Mouse (Mus musculus): Measurements from ENCODE around the gene Brpf3. TPM values are rescaled to one million over a fixed set of nuclear protein-coding genes. Genes with fewer than 3 reads are reported as not detected.

Brpf3 gene
- polyA plus RNA-seq, 1 experiment from 2014 or later: 6.0 TPM

GRCm38 (mm10) chr17:28879931-28880391 is 79.1 kb downstream of the Brpf3 start:
- Histone ChIP-seq H3K9ac (replicated peaks; ENCODE audit: low read depth) (no peak overlapping the region), H3K4me1 (ENCODE audit: insufficient read depth, low read depth, low read length) (no peaks in the 10 kb centered on the region; the same call in 1 of the 2 replicates), H3K36me3 (ENCODE audit: insufficient read depth, low read length) (no peaks in the 10 kb centered on the region), H3K4me3 (ENCODE audit: low read depth, low read length) (no peak overlapping the region), H3K27ac (ENCODE audit: low read length) (no peak overlapping the region), H3K4me2 (replicated peaks; ENCODE audit: low read depth, low read length) (no peak overlapping the region), H3K9me3 (ENCODE audit: low read length) (no peaks in the 10 kb centered on the region), H3K27me3 (replicated peaks; ENCODE audit: insufficient read depth, low read length) (no peaks in the 10 kb centered on the region)
- peak; percentile 30; the same call in 1 of the 2 replicates for ATAC-seq
- WGBS: 6% methylated on average over 18 of the region's 18 CpGs
- peak; percentile 72 for DNase-seq (ENCODE audit: low spot score)
- TF ChIP-seq CTCF (IDR thresholded peaks at IDR 0.05): peak; percentile 94
- no peak for TF ChIP-seq EP300 (IDR thresholded peaks at IDR 0.05)

- no peaks in the 10 kb centered on the region for H3K27me3 ChIP-seq (replicated peaks; ENCODE audit: insufficient read depth, low read length)
- H3K9me3 ChIP-seq (ENCODE audit: low read length): no peaks in the 10 kb centered on the region
- TF ChIP-seq EP300 (IDR thresholded peaks at IDR 0.05): no peak
- TF ChIP-seq CTCF (IDR thresholded peaks at IDR 0.05): no peak
- H3K9ac ChIP-seq (replicated peaks; ENCODE audit: low read depth): no peak overlapping the region
- H3K36me3 ChIP-seq (ENCODE audit: insufficient read depth, low read length): no peaks in the 10 kb centered on the region
- H3K27ac ChIP-seq (ENCODE audit: low read length): no peak overlapping the region
- 4% methylated on average over 12 of the region's 12 CpGs for WGBS
- ATAC-seq (peak; percentile 61), DNase-seq (ENCODE audit: low spot score) (peak; percentile 55)
- no peak overlapping the region for H3K4me3 ChIP-seq (ENCODE audit: low read depth, low read length)
- H3K4me1 ChIP-seq (ENCODE audit: insufficient read depth, low read depth, low read length): no peaks in the 10 kb centered on the region
- no peak overlapping the region for H3K4me2 ChIP-seq (replicated peaks; ENCODE audit: low read depth, low read length)
These were observed 81.4 kb downstream of the Brpf3 start for GRCm38 (mm10) chr17:28882316-28882715.

GRCm38 (mm10) chr17:28882810-28883209 is 81.9 kb downstream of the Brpf3 start:
- DNase-seq (ENCODE audit: low spot score): no peak
- Histone ChIP-seq H3K4me3 (ENCODE audit: low read depth, low read length) (no peak overlapping the region), H3K36me3 (ENCODE audit: insufficient read depth, low read length) (no peaks in the 10 kb centered on the region), H3K4me2 (replicated peaks; ENCODE audit: low read depth, low read length) (no peak overlapping the region), H3K27me3 (replicated peaks; ENCODE audit: insufficient read depth, low read length) (no peaks in the 10 kb centered on the region), H3K9me3 (ENCODE audit: low read length) (no peaks in the 10 kb centered on the region), H3K9ac (replicated peaks; ENCODE audit: low read depth) (no peak overlapping the region), H3K4me1 (ENCODE audit: insufficient read depth, low read depth, low read length) (no peaks in the 10 kb centered on the region), H3K27ac (ENCODE audit: low read length) (no peak overlapping the region)
- 45% methylated on average over 8 of the region's 8 CpGs for WGBS
- TF ChIP-seq CTCF (IDR thresholded peaks at IDR 0.05): peak; percentile 23; the same call in 1 of the 2 replicates
- TF ChIP-seq EP300 (IDR thresholded peaks at IDR 0.05): no peak
- no peak for ATAC-seq

- ATAC-seq: no peak
- H3K27ac ChIP-seq (ENCODE audit: low read length): no peak overlapping the region
- DNase-seq (ENCODE audit: low spot score): no peak
- H3K27me3 ChIP-seq (replicated peaks; ENCODE audit: insufficient read depth, low read length): no peaks in the 10 kb centered on the region
- H3K4me3 ChIP-seq (ENCODE audit: low read depth, low read length): no peak overlapping the region
- no peak for TF ChIP-seq CTCF (IDR thresholded peaks at IDR 0.05)
- no peak for TF ChIP-seq EP300 (IDR thresholded peaks at IDR 0.05)
- no peaks in the 10 kb centered on the region for H3K9me3 ChIP-seq (ENCODE audit: low read length)
- no peaks in the 10 kb centered on the region for H3K36me3 ChIP-seq (ENCODE audit: insufficient read depth, low read length)
- no peak overlapping the region for H3K4me2 ChIP-seq (replicated peaks; ENCODE audit: low read depth, low read length)
- H3K4me1 ChIP-seq (ENCODE audit: insufficient read depth, low read depth, low read length): no peaks in the 10 kb centered on the region
- H3K9ac ChIP-seq (replicated peaks; ENCODE audit: low read depth): no peak overlapping the region
- 65% methylated on average over 10 of the region's 10 CpGs for WGBS
These were observed 83.1 kb downstream of the Brpf3 start for GRCm38 (mm10) chr17:28883941-28884516.

- Histone ChIP-seq H3K4me2 (replicated peaks; ENCODE audit: low read depth, low read length) (no peak overlapping the region), H3K27ac (ENCODE audit: low read length) (no peak overlapping the region), H3K4me1 (ENCODE audit: insufficient read depth, low read depth, low read length) (no peaks in the 10 kb centered on the region), H3K27me3 (replicated peaks; ENCODE audit: insufficient read depth, low read length) (no peaks in the 10 kb centered on the region), H3K4me3 (ENCODE audit: low read depth, low read length) (no peak overlapping the region), H3K9ac (replicated peaks; ENCODE audit: low read depth) (no peak overlapping the region), H3K36me3 (ENCODE audit: insufficient read depth, low read length) (no peaks in the 10 kb centered on the region), H3K9me3 (ENCODE audit: low read length) (no peaks in the 10 kb centered on the region)
- ATAC-seq (no peak), DNase-seq (ENCODE audit: low spot score) (no peak)
- WGBS: 84% methylated on average over 8 of the region's 8 CpGs
- TF ChIP-seq EP300 (IDR thresholded peaks at IDR 0.05) (no peak), CTCF (IDR thresholded peaks at IDR 0.05) (no peak)
These were observed 84.3 kb downstream of the Brpf3 start for GRCm38 (mm10) chr17:28885231-28885630.

GRCm38 (mm10) chr17:28886266-28886665 is 85.4 kb downstream of the Brpf3 start:
- Histone ChIP-seq H3K4me2 (replicated peaks; ENCODE audit: low read depth, low read length) (no peak overlapping the region), H3K27ac (ENCODE audit: low read length) (no peak overlapping the region), H3K4me3 (ENCODE audit: low read depth, low read length) (no peak overlapping the region), H3K9ac (replicated peaks; ENCODE audit: low read depth) (no peak overlapping the region), H3K36me3 (ENCODE audit: insufficient read depth, low read length) (no peaks in the 10 kb centered on the region), H3K9me3 (ENCODE audit: low read length) (no peaks in the 10 kb centered on the region), H3K4me1 (ENCODE audit: insufficient read depth, low read depth, low read length) (no peaks in the 10 kb centered on the region), H3K27me3 (replicated peaks; ENCODE audit: insufficient read depth, low read length) (no peaks in the 10 kb centered on the region)
- no peak for TF ChIP-seq EP300 (IDR thresholded peaks at IDR 0.05)
- no peak for TF ChIP-seq CTCF (IDR thresholded peaks at IDR 0.05)
- no peak for DNase-seq (ENCODE audit: low spot score)
- no peak for ATAC-seq
- 66% methylated on average over 8 of the region's 8 CpGs for WGBS

Other genes starting within 250 kb of the Brpf3 start
- 0.32 and 0.42 TPM in 2 replicates for gene Clps, start 240.3 kb upstream of the Brpf3 start, polyA plus RNA-seq (2015; fragmentation: Nextera tagmentation; extraction: Ambion mirVana)
- 0.07 and 0.25 TPM in 2 replicates for gene Lhfpl5, start 225.4 kb upstream of the Brpf3 start, polyA plus RNA-seq (2015; fragmentation: Nextera tagmentation; extraction: Ambion mirVana)
- 37.1 and 41.9 TPM in 2 replicates for gene Srpk1, start 178.4 kb upstream of the Brpf3 start, polyA plus RNA-seq (2015; fragmentation: Nextera tagmentation; extraction: Ambion mirVana)
- gene Slc26a8, start 110.9 kb upstream of the Brpf3 start, polyA plus RNA-seq (2015; fragmentation: Nextera tagmentation; extraction: Ambion mirVana): 0.60 and 0.68 TPM in 2 replicates
- gene Mapk14, start 109.8 kb upstream of the Brpf3 start, polyA plus RNA-seq (2015; fragmentation: Nextera tagmentation; extraction: Ambion mirVana): 31.9 and 34.0 TPM in 2 replicates
- gene AC170998.1, start 75.0 kb upstream of the Brpf3 start, polyA plus RNA-seq (2015; fragmentation: Nextera tagmentation; extraction: Ambion mirVana): 2.0 and 2.4 TPM in 2 replicates
- gene Mapk13, start 31.8 kb upstream of the Brpf3 start, polyA plus RNA-seq (2015; fragmentation: Nextera tagmentation; extraction: Ambion mirVana): 46.7 and 46.9 TPM in 2 replicates
- gene Pnpla1, start 57.3 kb downstream of the Brpf3 start, polyA plus RNA-seq (2015; fragmentation: Nextera tagmentation; extraction: Ambion mirVana): 0.04 TPM in 1 of 2 replicates, not detected in the other
- gene 4930539E08Rik, start 114.2 kb downstream of the Brpf3 start, polyA plus RNA-seq (2015; fragmentation: Nextera tagmentation; extraction: Ambion mirVana): 0.02 TPM in 1 of 2 replicates, not detected in the other
- 0.12 TPM in 1 of 2 replicates, not detected in the other for gene Pxt1, start 142.8 kb downstream of the Brpf3 start, polyA plus RNA-seq (2015; fragmentation: Nextera tagmentation; extraction: Ambion mirVana)
- gene Kctd20, start 150.9 kb downstream of the Brpf3 start, polyA plus RNA-seq (2015; fragmentation: Nextera tagmentation; extraction: Ambion mirVana): 44.3 and 49.5 TPM in 2 replicates
- 60.3 and 61.1 TPM in 2 replicates for gene Stk38, start 206.9 kb downstream of the Brpf3 start, polyA plus RNA-seq (2015; fragmentation: Nextera tagmentation; extraction: Ambion mirVana)
- gene Srsf3, start 231.5 kb downstream of the Brpf3 start, polyA plus RNA-seq (2015; fragmentation: Nextera tagmentation; extraction: Ambion mirVana): 229 and 238 TPM in 2 replicates